Mouse (Mus musculus) kidney, adult 2 months (tissue): ENCODE results near the gene Pum1.

Source experiments
- CTCF ChIP-seq: fragments of 200-500 bp; conservative IDR thresholded peaks from 2 replicates; pipeline ENCODE4 v1.5.1; 2011; ENCODE audit warnings: low read depth, mild to moderate bottlenecking, control low read depth, low read length, moderate library complexity, mixed read lengths; ENCODE audit not compliant: insufficient read depth, insufficient read length
- POLR2A ChIP-seq: fragments of 200-500 bp; IDR thresholded peaks from one replicate; pipeline ENCODE4 v1.6.1; 2011; ENCODE audit warnings: low read depth, low read length, control low read depth

- TF ChIP-seq CTCF = no peak
- TF ChIP-seq POLR2A = no peak
Measured at GRCm38 (mm10) chr4:130722607-130723006, 59.5 kb downstream of the Pum1 start.
